Mouse (Mus musculus): ENCODE data around the gene Mb21d2. TPM values are rescaled to one million over a fixed set of nuclear protein-coding genes. Genes with fewer than 3 reads are reported as not detected.

The Mb21d2 gene
- total and polyA plus RNA-seq, 3 experiments, result 7.7 to 8.3 (median 8.2) TPM

DNA sequence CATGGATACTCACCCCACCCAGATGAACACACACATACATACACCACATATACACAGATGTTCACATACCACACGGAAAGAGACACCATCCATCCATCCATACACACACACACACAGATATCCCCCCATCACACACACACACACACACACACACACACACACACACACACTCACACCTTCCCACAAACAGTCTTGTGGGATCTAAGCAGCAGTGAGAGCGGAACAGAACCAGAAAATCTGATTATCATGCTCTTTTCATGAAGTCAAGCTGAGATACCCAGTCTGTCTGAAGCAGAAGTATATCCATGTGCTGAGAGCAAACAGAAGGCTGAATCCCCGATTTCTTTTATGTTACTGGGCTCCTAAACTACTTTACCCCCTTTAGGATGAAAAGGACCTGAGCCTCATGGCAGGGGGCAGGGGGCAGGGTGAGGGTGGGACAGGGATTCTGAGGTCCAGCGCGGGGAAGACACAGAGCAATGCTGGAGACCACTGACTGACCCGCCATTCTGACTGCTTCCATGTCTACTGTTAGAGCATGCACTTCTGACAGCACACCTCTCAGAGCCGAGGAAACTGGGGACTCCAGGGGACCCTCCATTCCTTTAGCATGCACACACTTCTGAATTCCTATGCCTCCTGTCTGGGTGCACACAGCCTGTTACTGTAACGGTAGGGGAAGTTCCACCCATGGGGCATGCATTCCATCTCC is 62.7 kb downstream of the Mb21d2 start:
- intact Hi-C loops (cut with DNase I), result no loop called here
- WGBS, result 80% methylated on average over 8 of the region's 8 CpGs
- H3K9ac ChIP-seq (ENCODE audit: low read depth, low read length), result no peak overlapping the region
- no peaks in the 10 kb centered on the region for H3K27me3 ChIP-seq (ENCODE audit: control insufficient read depth, insufficient read depth, low read length)
- H3K4me3 ChIP-seq, result no peak overlapping the region
- DNase-seq, result no peak
- no peaks in the 10 kb centered on the region for H3K36me3 ChIP-seq (ENCODE audit: control insufficient read depth, insufficient read depth, low read length)
- H3K27ac ChIP-seq, result no peak overlapping the region
- TF ChIP-seq POLR2A (IDR thresholded peaks at IDR 0.05; ENCODE audit: insufficient read depth, low read depth, low read length), result no peak
- no peaks in the 10 kb centered on the region; the same call in 1 of the 2 replicates for H3K79me2 ChIP-seq (replicated peaks; ENCODE audit: control insufficient read depth, insufficient read depth, low read length)
- peaks cover 2% of the 10 kb centered on the region; the same call in 1 of the 2 replicates for H3K4me1 ChIP-seq (ENCODE audit: control insufficient read depth, insufficient read depth, low read length)

- H3K27ac ChIP-seq, result no peak overlapping the region
- H3K36me3 ChIP-seq (ENCODE audit: control insufficient read depth, insufficient read depth, low read length), result no peaks in the 10 kb centered on the region
- peaks cover 2% of the 10 kb centered on the region; the same call in 1 of the 2 replicates for H3K4me1 ChIP-seq (ENCODE audit: control insufficient read depth, insufficient read depth, low read length)
- H3K27me3 ChIP-seq (ENCODE audit: control insufficient read depth, insufficient read depth, low read length), result no peaks in the 10 kb centered on the region
- WGBS, result 87% methylated on average over 6 of the region's 6 CpGs
- TF ChIP-seq CTCF (IDR thresholded peaks at IDR 0.05) (no peak), EP300 (IDR thresholded peaks at IDR 0.05; ENCODE audit: insufficient read depth, low read depth, low read length) (no peak), POLR2A (IDR thresholded peaks at IDR 0.05; ENCODE audit: insufficient read depth, low read depth, low read length) (no peak)
- intact Hi-C loops (cut with DNase I), result loop anchor here (5.0 kb wide), 1 partner anchor 64 kb away; the partner anchor contains the start of gene Mb21d2
- no peak for DNase-seq
- no peak overlapping the region for H3K9ac ChIP-seq (ENCODE audit: low read depth, low read length)
- H3K79me2 ChIP-seq (replicated peaks; ENCODE audit: control insufficient read depth, insufficient read depth, low read length), result no peaks in the 10 kb centered on the region; the same call in 1 of the 2 replicates
- H3K4me3 ChIP-seq, result no peak overlapping the region
Observed at GRCm38 (mm10) chr16:28863616-28864015, 65.9 kb downstream of the Mb21d2 start.

DNA sequence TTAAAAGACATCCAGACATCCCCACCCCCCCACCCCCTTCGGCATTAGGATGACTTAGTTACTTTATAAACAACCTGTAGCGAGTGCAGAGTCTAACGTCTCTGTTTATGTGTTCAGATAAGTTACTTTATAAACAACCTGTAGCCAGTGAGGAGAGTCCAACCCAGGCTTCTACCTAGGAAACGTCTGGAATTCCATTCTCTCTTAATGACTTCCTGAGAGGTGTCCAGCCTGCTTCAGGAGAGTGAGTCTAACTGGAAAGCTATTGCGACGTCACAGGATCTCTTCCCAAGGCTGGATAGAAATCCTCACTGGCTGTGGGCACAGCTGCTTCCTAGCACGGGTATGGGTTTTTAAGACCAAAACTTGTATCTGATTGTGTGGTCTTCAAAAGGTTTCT is 67.4 kb downstream of the Mb21d2 start:
- Histone ChIP-seq H3K79me2 (replicated peaks; ENCODE audit: control insufficient read depth, insufficient read depth, low read length) (no peaks in the 10 kb centered on the region; the same call in 1 of the 2 replicates), H3K4me3 (no peak overlapping the region), H3K27me3 (ENCODE audit: control insufficient read depth, insufficient read depth, low read length) (no peaks in the 10 kb centered on the region), H3K36me3 (ENCODE audit: control insufficient read depth, insufficient read depth, low read length) (no peaks in the 10 kb centered on the region), H3K27ac (no peak overlapping the region), H3K9ac (ENCODE audit: low read depth, low read length) (no peak overlapping the region), H3K4me1 (ENCODE audit: control insufficient read depth, insufficient read depth, low read length) (peaks cover 3% of the 10 kb centered on the region)
- 33% methylated on average over 7 of the region's 7 CpGs for WGBS
- DNase-seq, result no peak
- intact Hi-C loops (cut with DNase I), result loop anchor here (5.0 kb wide), 1 partner anchor 65 kb away; the partner anchor contains the start of gene Mb21d2
- TF ChIP-seq CTCF (IDR thresholded peaks at IDR 0.05), result no peak
- no peak for TF ChIP-seq POLR2A (IDR thresholded peaks at IDR 0.05; ENCODE audit: insufficient read depth, low read depth, low read length)
- no peak for TF ChIP-seq EP300 (IDR thresholded peaks at IDR 0.05; ENCODE audit: insufficient read depth, low read depth, low read length)

DNA sequence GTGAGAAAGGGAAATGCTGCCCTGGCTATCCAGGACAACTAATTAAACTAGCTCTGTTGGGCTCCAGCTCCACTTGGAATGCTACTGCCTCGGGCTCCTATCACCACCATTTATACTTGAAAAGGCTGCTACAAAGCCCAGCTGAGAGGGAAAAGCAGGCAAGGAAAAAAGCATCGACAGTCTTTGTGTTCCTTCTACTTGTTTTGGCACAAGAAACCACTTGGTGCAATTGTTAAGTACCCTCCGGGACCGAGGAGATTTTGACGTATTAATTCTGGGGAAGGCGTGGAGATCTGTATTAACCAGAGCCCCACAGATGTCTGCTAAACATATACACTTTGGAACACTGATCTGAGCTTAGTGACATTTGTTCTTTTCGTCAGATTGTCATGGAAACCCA is 69.8 kb downstream of the Mb21d2 start:
- TF ChIP-seq EP300 (IDR thresholded peaks at IDR 0.05; ENCODE audit: insufficient read depth, low read depth, low read length) (no peak), CTCF (IDR thresholded peaks at IDR 0.05) (no peak), POLR2A (IDR thresholded peaks at IDR 0.05; ENCODE audit: insufficient read depth, low read depth, low read length) (no peak)
- no peaks in the 10 kb centered on the region for H3K36me3 ChIP-seq (ENCODE audit: control insufficient read depth, insufficient read depth, low read length)
- 64% methylated on average over 7 of the region's 7 CpGs for WGBS
- H3K79me2 ChIP-seq (replicated peaks; ENCODE audit: control insufficient read depth, insufficient read depth, low read length), result no peaks in the 10 kb centered on the region
- intact Hi-C loops (cut with DNase I), result loop anchor here (5.0 kb wide), 1 partner anchor 68 kb away; the partner anchor contains the start of gene Mb21d2
- no peak overlapping the region for H3K27ac ChIP-seq
- no peak overlapping the region for H3K9ac ChIP-seq (ENCODE audit: low read depth, low read length)
- DNase-seq, result no peak
- H3K4me3 ChIP-seq, result no peak overlapping the region
- no peaks in the 10 kb centered on the region for H3K27me3 ChIP-seq (ENCODE audit: control insufficient read depth, insufficient read depth, low read length)
- H3K4me1 ChIP-seq (ENCODE audit: control insufficient read depth, insufficient read depth, low read length), result peaks cover 2% of the 10 kb centered on the region; the same call in 1 of the 2 replicates

- Histone ChIP-seq H3K27me3 (ENCODE audit: control insufficient read depth, insufficient read depth, low read length) (no peaks in the 10 kb centered on the region), H3K36me3 (ENCODE audit: control insufficient read depth, insufficient read depth, low read length) (no peaks in the 10 kb centered on the region), H3K9ac (ENCODE audit: low read depth, low read length) (no peak overlapping the region), H3K4me1 (ENCODE audit: control insufficient read depth, insufficient read depth, low read length) (peaks cover 2% of the 10 kb centered on the region; the same call in 1 of the 2 replicates), H3K79me2 (replicated peaks; ENCODE audit: control insufficient read depth, insufficient read depth, low read length) (no peaks in the 10 kb centered on the region), H3K4me3 (no peak overlapping the region), H3K27ac (no peak overlapping the region)
- intact Hi-C loops (cut with DNase I), result no loop called here
- no peak for DNase-seq
- 63% methylated on average over 7 of the region's 7 CpGs for WGBS
- TF ChIP-seq POLR2A (IDR thresholded peaks at IDR 0.05; ENCODE audit: insufficient read depth, low read depth, low read length) (no peak), EP300 (IDR thresholded peaks at IDR 0.05; ENCODE audit: insufficient read depth, low read depth, low read length) (no peak), CTCF (IDR thresholded peaks at IDR 0.05) (no peak)
Observed at GRCm38 (mm10) chr16:28859009-28859288, 70.5 kb downstream of the Mb21d2 start.

- no peak overlapping the region for H3K4me3 ChIP-seq
- DNase-seq, result no peak
- H3K36me3 ChIP-seq (ENCODE audit: control insufficient read depth, insufficient read depth, low read length), result no peaks in the 10 kb centered on the region
- no peaks in the 10 kb centered on the region for H3K27me3 ChIP-seq (ENCODE audit: control insufficient read depth, insufficient read depth, low read length)
- intact Hi-C loops (cut with DNase I), result no loop called here
- peaks cover 2% of the 10 kb centered on the region; the same call in 1 of the 2 replicates for H3K4me1 ChIP-seq (ENCODE audit: control insufficient read depth, insufficient read depth, low read length)
- no peaks in the 10 kb centered on the region for H3K79me2 ChIP-seq (replicated peaks; ENCODE audit: control insufficient read depth, insufficient read depth, low read length)
- TF ChIP-seq EP300 (IDR thresholded peaks at IDR 0.05; ENCODE audit: insufficient read depth, low read depth, low read length) (no peak), POLR2A (IDR thresholded peaks at IDR 0.05; ENCODE audit: insufficient read depth, low read depth, low read length) (no peak), CTCF (IDR thresholded peaks at IDR 0.05) (no peak)
- 67% methylated on average over 18 of the region's 18 CpGs for WGBS
- no peak overlapping the region for H3K9ac ChIP-seq (ENCODE audit: low read depth, low read length)
- no peak overlapping the region for H3K27ac ChIP-seq
Observed at GRCm38 (mm10) chr16:28858210-28859008, 71.1 kb downstream of the Mb21d2 start.

All from heart, adult 2 months (tissue).